Mouse (Mus musculus): ENCODE results near the gene Tanc1. TPM values are rescaled to one million over a fixed set of nuclear protein-coding genes. Genes with fewer than 3 reads are reported as not detected.

Gene Tanc1
- polyA plus RNA-seq, 1 experiment from 2014 or later = 4.9 TPM

DNA sequence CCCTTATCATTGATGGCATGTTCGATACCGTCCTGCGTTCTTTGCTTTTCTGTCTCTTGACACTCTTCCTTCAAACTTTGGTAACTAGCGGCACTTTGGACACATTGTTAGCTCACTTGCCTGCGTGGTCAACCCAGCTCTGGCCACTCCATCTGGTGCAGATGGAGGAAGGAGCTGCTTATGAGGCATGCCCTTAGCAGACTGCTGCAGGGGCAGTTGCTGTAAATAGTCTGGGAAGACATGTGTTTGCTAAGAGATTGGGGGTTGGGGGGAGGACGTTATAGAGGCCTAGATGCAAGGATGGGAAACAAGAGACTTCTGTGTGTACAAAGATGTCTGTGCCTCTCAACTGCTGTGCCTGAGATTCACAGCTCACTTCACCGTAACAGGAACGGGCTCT is 100.2 kb downstream of the Tanc1 start:
- H3K4me2 ChIP-seq (ENCODE audit: low read length) = no peak overlapping the region
- no peak overlapping the region for H3K27ac ChIP-seq (ENCODE audit: low read depth, low read length)
- DNase-seq (ENCODE audit: low spot score) = no peak
- H3K4me1 ChIP-seq (ENCODE audit: control insufficient read depth, insufficient read depth, low read length) = no peaks in the 10 kb centered on the region
- H3K4me3 ChIP-seq (ENCODE audit: low read depth, low read length) = no peak overlapping the region
- no peaks in the 10 kb centered on the region for H3K27me3 ChIP-seq (replicated peaks; ENCODE audit: control insufficient read depth, insufficient read depth, low read length)
- no peak for ATAC-seq
- 91% methylated on average over 8 of the region's 8 CpGs for WGBS
- H3K9me3 ChIP-seq (replicated peaks; ENCODE audit: control insufficient read depth, low read length) = no peaks in the 10 kb centered on the region
- no peak overlapping the region for H3K9ac ChIP-seq (ENCODE audit: low read length)
- no peaks in the 10 kb centered on the region for H3K36me3 ChIP-seq (ENCODE audit: control insufficient read depth, insufficient read depth, low read length)

DNA sequence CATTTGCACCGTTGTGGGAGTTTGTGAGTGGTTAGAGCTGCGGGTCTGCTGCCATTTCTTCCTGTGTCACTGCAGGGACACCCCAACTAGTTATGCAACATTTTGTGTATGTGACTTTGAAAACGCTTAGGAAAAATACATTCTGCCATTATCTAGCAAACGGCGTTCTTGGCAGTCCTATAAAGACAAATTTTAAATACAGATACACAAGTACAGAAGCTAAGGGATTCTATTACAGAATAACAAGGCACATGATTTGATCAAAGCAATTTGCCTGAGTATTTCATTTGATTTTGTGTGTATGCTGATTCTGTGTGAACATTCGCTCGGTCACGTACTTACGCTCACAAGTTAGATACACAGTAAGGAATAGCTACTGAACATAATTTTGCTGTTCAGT is 100.6 kb downstream of the Tanc1 start:
- no peak overlapping the region for H3K27ac ChIP-seq (ENCODE audit: low read depth, low read length)

DNA sequence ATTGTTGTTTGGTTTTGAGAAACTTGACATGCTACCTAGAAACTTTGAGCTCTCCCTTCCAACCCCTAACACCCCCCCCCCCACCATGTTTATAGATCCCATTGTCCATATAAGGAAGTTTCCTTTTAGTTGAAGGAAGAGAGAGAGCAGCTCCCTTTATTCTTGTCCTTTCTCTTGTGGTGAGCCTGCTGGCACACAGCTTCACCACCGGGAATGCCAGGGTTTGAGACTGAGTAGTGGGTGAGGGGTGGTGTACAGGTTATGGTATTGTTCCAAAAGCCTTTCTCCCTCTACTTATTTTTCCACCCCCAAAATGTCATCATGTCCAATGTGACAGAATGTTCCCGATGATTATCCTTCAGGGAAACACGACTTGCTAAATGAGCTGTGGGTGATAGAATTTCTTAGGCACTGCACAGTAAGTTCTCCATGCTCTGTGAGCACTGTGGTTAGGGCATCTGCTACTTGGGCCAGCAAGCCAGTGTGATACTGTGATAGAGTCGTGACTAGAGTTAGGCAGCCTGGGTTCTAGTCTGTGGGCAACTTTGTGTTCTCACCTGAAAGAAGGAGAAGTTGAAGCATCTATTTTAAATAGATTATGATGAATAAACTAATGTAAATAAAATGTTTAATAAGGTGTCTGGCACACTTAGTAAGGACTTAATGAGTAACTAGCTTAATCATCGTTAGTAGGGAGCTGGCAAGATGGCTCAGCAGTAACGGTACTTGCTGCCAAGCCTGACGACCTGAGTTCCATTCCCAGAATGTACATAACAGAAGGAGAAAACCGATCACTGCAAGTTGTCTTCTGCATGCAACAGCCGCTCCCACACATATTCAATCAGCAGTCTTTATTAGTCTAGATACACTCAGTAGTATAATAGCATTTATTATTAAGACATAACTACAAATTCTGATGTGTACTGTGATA is 102.0 kb downstream of the Tanc1 start:
- Histone ChIP-seq H3K27me3 (replicated peaks; ENCODE audit: control insufficient read depth, insufficient read depth, low read length) (no peaks in the 10 kb centered on the region), H3K4me3 (ENCODE audit: low read depth, low read length) (no peak overlapping the region), H3K27ac (ENCODE audit: low read depth, low read length) (no peak overlapping the region), H3K36me3 (ENCODE audit: control insufficient read depth, insufficient read depth, low read length) (no peaks in the 10 kb centered on the region), H3K9me3 (replicated peaks; ENCODE audit: control insufficient read depth, low read length) (no peaks in the 10 kb centered on the region), H3K4me2 (ENCODE audit: low read length) (no peak overlapping the region), H3K9ac (ENCODE audit: low read length) (no peak overlapping the region), H3K4me1 (ENCODE audit: control insufficient read depth, insufficient read depth, low read length) (peaks cover 9% of the 10 kb centered on the region; the same call in 1 of the 2 replicates)
- ATAC-seq (no peak), DNase-seq (ENCODE audit: low spot score) (no peak)
- 63% methylated on average over 9 of the region's 9 CpGs for WGBS

More for the DNA sequence above, 100.6 kb downstream of the Tanc1 start:
- Histone ChIP-seq H3K4me1 (ENCODE audit: control insufficient read depth, insufficient read depth, low read length) (0 out of 2 replicates have a peak, but pooled peaks cover under 1% of the 10 kb centered on the region), H3K27me3 (replicated peaks; ENCODE audit: control insufficient read depth, insufficient read depth, low read length) (no peaks in the 10 kb centered on the region), H3K9ac (ENCODE audit: low read length) (no peak overlapping the region), H3K4me2 (ENCODE audit: low read length) (no peak overlapping the region), H3K4me3 (ENCODE audit: low read depth, low read length) (no peak overlapping the region), H3K36me3 (ENCODE audit: control insufficient read depth, insufficient read depth, low read length) (no peaks in the 10 kb centered on the region), H3K9me3 (replicated peaks; ENCODE audit: control insufficient read depth, low read length) (no peaks in the 10 kb centered on the region)
- DNase-seq (ENCODE audit: low spot score) (no peak), ATAC-seq (no peak)
- 89% methylated on average over 9 of the region's 9 CpGs for WGBS

DNA sequence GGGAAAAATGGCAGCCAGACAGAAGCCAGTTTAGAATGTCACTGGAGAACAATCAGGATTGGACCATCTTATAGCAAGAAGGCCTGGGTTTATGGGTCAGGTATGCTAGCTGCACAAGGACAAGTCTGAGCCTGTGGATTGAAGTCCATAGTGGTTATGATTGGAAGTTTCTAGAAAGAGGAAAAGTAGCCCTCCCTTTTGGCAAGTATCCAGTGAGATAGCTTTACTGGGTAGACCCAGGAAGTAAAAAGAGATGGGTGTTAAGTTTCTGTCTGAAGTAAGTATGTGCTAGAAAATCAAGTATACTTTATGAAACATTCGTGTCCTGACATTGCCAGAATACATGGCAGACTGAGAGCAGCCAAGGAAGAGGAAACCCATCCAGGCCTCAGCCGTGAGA is 103.2 kb downstream of the Tanc1 start:
- Histone ChIP-seq H3K27ac (ENCODE audit: low read depth, low read length) (no peak overlapping the region), H3K9me3 (replicated peaks; ENCODE audit: control insufficient read depth, low read length) (no peaks in the 10 kb centered on the region), H3K27me3 (replicated peaks; ENCODE audit: control insufficient read depth, insufficient read depth, low read length) (no peaks in the 10 kb centered on the region), H3K36me3 (ENCODE audit: control insufficient read depth, insufficient read depth, low read length) (no peaks in the 10 kb centered on the region), H3K9ac (ENCODE audit: low read length) (no peak overlapping the region), H3K4me3 (ENCODE audit: low read depth, low read length) (no peak overlapping the region), H3K4me2 (ENCODE audit: low read length) (no peak overlapping the region), H3K4me1 (ENCODE audit: control insufficient read depth, insufficient read depth, low read length) (peaks cover 12% of the 10 kb centered on the region; the same call in 1 of the 2 replicates)
- WGBS = 96% methylated on average over 2 of the region's 2 CpGs
- no peak for ATAC-seq
- no peak for DNase-seq (ENCODE audit: low spot score)

DNA sequence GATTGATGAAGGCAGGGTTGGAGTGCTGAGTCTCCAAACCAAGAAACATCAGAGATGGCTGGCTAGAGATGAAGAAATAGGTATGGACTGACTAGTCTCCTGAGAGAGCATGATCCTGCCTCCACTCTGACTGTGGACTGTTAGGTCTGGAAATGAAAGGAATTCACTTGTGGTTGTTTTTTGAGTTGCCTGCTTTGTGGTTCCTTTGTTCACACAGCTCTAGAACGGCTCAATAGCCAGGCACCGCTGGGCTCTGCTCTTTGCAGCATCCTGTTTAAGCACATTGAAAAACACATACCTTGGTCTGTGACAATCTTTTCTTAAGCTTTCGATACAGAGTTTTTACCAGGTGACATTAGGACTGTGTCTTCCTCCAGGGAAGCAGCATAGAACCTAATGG is 104.6 kb downstream of the Tanc1 start:
- no peak overlapping the region for H3K27ac ChIP-seq (ENCODE audit: low read depth, low read length)
- DNase-seq (ENCODE audit: low spot score) (no peak), ATAC-seq (no peak)
- H3K9me3 ChIP-seq (replicated peaks; ENCODE audit: control insufficient read depth, low read length) = no peaks in the 10 kb centered on the region
- H3K4me2 ChIP-seq (ENCODE audit: low read length) = no peak overlapping the region
- no peak overlapping the region for H3K4me3 ChIP-seq (ENCODE audit: low read depth, low read length)
- no peaks in the 10 kb centered on the region for H3K36me3 ChIP-seq (ENCODE audit: control insufficient read depth, insufficient read depth, low read length)
- no peak overlapping the region for H3K9ac ChIP-seq (ENCODE audit: low read length)
- peaks cover 16% of the 10 kb centered on the region for H3K4me1 ChIP-seq (ENCODE audit: control insufficient read depth, insufficient read depth, low read length)
- H3K27me3 ChIP-seq (replicated peaks; ENCODE audit: control insufficient read depth, insufficient read depth, low read length) = no peaks in the 10 kb centered on the region
- 45% methylated on average over 3 of the region's 3 CpGs for WGBS

DNA sequence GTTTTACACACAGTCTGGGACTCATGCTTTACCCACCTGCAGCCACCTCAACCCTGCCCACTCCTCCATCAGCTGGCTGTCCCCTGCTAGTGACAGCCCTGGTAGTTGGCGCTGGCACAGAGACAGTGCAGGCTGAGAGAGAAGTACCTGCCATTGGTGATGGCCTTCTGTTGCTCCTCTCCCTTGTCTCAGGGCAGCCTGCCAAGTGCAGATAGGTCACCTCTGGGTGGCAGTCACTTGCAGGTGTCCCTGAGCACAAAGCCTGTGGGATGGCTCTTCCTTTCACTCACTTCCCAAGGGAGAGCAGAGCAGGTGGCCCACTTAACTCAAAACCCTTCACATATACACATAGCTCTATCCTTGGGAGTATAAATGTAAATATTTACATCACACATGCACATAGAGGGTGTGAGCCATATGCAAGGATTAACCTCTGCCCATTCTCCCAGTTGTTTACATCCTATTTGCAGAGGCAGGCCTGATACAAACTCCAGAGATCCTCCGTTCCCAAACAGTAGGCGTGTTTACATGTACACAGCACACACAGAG is 106.0 kb downstream of the Tanc1 start:
- Histone ChIP-seq H3K27me3 (replicated peaks; ENCODE audit: control insufficient read depth, insufficient read depth, low read length) (no peaks in the 10 kb centered on the region), H3K9me3 (replicated peaks; ENCODE audit: control insufficient read depth, low read length) (no peaks in the 10 kb centered on the region), H3K4me3 (ENCODE audit: low read depth, low read length) (no peak overlapping the region), H3K4me2 (ENCODE audit: low read length) (no peak overlapping the region), H3K9ac (ENCODE audit: low read length) (no peak overlapping the region), H3K27ac (ENCODE audit: low read depth, low read length) (no peak overlapping the region), H3K4me1 (ENCODE audit: control insufficient read depth, insufficient read depth, low read length) (peaks cover 20% of the 10 kb centered on the region), H3K36me3 (ENCODE audit: control insufficient read depth, insufficient read depth, low read length) (no peaks in the 10 kb centered on the region)
- DNase-seq (ENCODE audit: low spot score) (no peak), ATAC-seq (peak; percentile 35; the same call in 1 of the 2 replicates)
- 73% methylated on average over 3 of the region's 3 CpGs for WGBS

DNA sequence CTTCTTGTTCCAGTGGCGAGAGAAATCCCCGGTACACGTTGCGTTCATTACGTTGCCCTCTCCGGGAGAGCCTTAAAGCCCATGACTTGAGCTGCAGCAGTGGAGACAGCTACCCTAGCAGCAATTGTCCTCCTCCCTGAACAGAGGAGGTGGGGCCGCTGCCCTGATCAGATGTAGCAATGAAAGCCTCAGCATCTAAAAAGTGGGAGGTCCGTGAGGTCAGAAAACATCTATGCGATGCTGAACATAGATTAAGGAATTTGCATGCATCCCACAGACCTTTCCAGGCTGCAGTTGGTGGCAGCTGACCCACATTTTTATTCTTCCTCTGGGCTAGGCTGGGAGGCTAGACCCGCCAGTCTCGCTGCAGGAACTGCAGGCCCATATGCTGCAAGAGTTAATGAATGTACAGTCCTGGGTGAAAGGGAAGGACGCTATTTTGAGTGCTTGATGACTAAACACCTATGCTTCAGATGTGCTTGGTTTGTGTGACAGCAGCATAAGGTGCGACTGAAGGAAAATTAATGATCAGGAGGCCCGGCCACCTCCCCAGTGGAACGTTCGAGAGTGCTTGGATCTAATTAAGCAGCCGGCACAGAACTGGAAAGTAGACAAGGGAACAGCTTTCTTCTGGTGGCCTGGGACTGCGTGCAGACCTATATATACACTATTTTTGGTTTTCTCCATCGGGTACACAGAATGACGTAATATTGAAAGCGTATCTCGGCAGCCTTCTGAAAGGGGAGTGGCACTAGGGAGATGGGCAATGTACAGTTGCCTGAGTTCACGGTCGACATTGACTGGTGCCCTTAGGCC is 107.0 kb downstream of the Tanc1 start:
- Histone ChIP-seq H3K36me3 (ENCODE audit: control insufficient read depth, insufficient read depth, low read length) (no peaks in the 10 kb centered on the region), H3K4me1 (ENCODE audit: control insufficient read depth, insufficient read depth, low read length) (peaks cover 20% of the 10 kb centered on the region), H3K27me3 (replicated peaks; ENCODE audit: control insufficient read depth, insufficient read depth, low read length) (no peaks in the 10 kb centered on the region), H3K4me3 (ENCODE audit: low read depth, low read length) (no peak overlapping the region), H3K4me2 (ENCODE audit: low read length) (no peak overlapping the region), H3K9me3 (replicated peaks; ENCODE audit: control insufficient read depth, low read length) (no peaks in the 10 kb centered on the region), H3K9ac (ENCODE audit: low read length) (no peak overlapping the region), H3K27ac (ENCODE audit: low read depth, low read length) (no peak overlapping the region)
- WGBS = 45% methylated on average over 24 of the region's 24 CpGs
- DNase-seq (ENCODE audit: low spot score) (no peak), ATAC-seq (peak; percentile 36; the same call in 1 of the 2 replicates)

DNA sequence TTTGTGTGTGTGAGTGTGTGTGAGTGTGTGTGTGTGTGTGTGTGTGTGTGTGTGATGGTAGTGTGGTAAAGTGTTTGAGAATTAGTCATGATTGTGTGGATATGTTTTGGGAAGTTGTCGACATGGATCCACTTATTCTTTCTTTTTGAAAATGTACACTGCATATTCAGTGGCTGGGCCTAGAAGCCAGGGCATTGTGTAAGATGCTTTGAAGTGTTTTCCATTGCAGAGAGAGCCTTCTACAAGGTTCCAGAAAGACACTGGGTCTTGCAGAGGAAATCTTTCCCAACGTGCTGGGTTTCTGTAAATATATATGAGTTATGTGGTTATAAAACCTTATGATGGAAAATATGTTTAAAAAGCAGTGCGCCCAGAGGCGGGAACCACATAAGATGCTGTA is 108.0 kb downstream of the Tanc1 start:
- H3K27me3 ChIP-seq (replicated peaks; ENCODE audit: control insufficient read depth, insufficient read depth, low read length) = no peaks in the 10 kb centered on the region
- H3K36me3 ChIP-seq (ENCODE audit: control insufficient read depth, insufficient read depth, low read length) = no peaks in the 10 kb centered on the region
- no peak overlapping the region for H3K27ac ChIP-seq (ENCODE audit: low read depth, low read length)
- no peak overlapping the region for H3K4me2 ChIP-seq (ENCODE audit: low read length)
- WGBS = 72% methylated on average over 4 of the region's 4 CpGs
- H3K4me1 ChIP-seq (ENCODE audit: control insufficient read depth, insufficient read depth, low read length) = peaks cover 20% of the 10 kb centered on the region
- no peaks in the 10 kb centered on the region for H3K9me3 ChIP-seq (replicated peaks; ENCODE audit: control insufficient read depth, low read length)
- DNase-seq (ENCODE audit: low spot score) (no peak), ATAC-seq (no peak)
- no peak overlapping the region for H3K9ac ChIP-seq (ENCODE audit: low read length)
- H3K4me3 ChIP-seq (ENCODE audit: low read depth, low read length) = no peak overlapping the region

All from forebrain, embryonic 14.5 days (tissue).